Mouse (Mus musculus) intestine, embryonic 16.5 days (tissue): ENCODE data around the gene Ccm2l. TPM values are rescaled to one million over a fixed set of nuclear protein-coding genes. Genes with fewer than 3 reads are reported as not detected.

Experiments used
- ATAC-seq: fragments of 200-750 bp; cut with Nextera tagmentation; 2 replicates; pipeline ENCODE4 v1.8.0; 2017; ENCODE audit warnings: moderate TSS enrichment, moderate library complexity
- H3K27ac ChIP-seq: fragments of 300-500 bp; sonication (generic); 2 replicates; pipeline ENCODE4 v1.5.1; 2014; ENCODE audit warnings: mild to moderate bottlenecking, low read length
- H3K27me3 ChIP-seq: fragments of 300-500 bp; sonication (generic); replicated peaks from 2 replicates; pipeline ENCODE4 v1.6.1; 2014; ENCODE audit warnings: low read length, control low read depth, mixed read lengths; ENCODE audit not compliant: control insufficient read depth, insufficient read depth
- H3K36me3 ChIP-seq: fragments of 300-500 bp; sonication (generic); 2 replicates; pipeline ENCODE4 v1.6.1; 2014; ENCODE audit warnings: low read length, control low read depth; ENCODE audit not compliant: control insufficient read depth, insufficient read depth
- H3K4me1 ChIP-seq: fragments of 300-500 bp; sonication (generic); 2 replicates; pipeline ENCODE4 v1.6.1; 2014; ENCODE audit warnings: low read length, control low read depth, mixed read lengths; ENCODE audit not compliant: control insufficient read depth, insufficient read depth
- H3K4me2 ChIP-seq: fragments of 300-500 bp; sonication (generic); 2 replicates; pipeline ENCODE4 v1.6.1; 2014; ENCODE audit warnings: low read depth, low read length, control low read depth
- H3K4me3 ChIP-seq: fragments of 300-500 bp; sonication (generic); 2 replicates; pipeline ENCODE4 v1.5.1; 2014; ENCODE audit warnings: mild to moderate bottlenecking, low read length
- H3K9ac ChIP-seq: fragments of 300-500 bp; sonication (generic); 2 replicates; pipeline ENCODE4 v1.6.1; 2014; ENCODE audit warnings: low read depth, low read length
- H3K9me3 ChIP-seq: fragments of 300-500 bp; sonication (generic); 2 replicates; pipeline ENCODE4 v1.6.1; 2016; ENCODE audit warnings: low read length, control low read depth; ENCODE audit not compliant: control insufficient read depth
- WGBS: fragments of 180-500 bp; shearing (Covaris S2); extraction: QIAGEN DNeasy Blood & Tissue Kit; methylation state at CpG from one replicate; pipeline ENCODE4 v1.1.7; 2014; 5-methylcytosine and 5-hydroxymethylcytosine counted together
- polyA plus RNA-seq: library from polyadenylated mRNA; unstranded; fragments of >200 nt; fragmentation: Nextera tagmentation; extraction: Ambion mirVana; gene quantifications from 2 replicates; pipeline ENCODE4 v1.2.1, GENCODE M21; 2015

Ccm2l gene
- polyA plus RNA-seq, 1 experiment from 2014 or later, result 0.92 TPM

DNA sequence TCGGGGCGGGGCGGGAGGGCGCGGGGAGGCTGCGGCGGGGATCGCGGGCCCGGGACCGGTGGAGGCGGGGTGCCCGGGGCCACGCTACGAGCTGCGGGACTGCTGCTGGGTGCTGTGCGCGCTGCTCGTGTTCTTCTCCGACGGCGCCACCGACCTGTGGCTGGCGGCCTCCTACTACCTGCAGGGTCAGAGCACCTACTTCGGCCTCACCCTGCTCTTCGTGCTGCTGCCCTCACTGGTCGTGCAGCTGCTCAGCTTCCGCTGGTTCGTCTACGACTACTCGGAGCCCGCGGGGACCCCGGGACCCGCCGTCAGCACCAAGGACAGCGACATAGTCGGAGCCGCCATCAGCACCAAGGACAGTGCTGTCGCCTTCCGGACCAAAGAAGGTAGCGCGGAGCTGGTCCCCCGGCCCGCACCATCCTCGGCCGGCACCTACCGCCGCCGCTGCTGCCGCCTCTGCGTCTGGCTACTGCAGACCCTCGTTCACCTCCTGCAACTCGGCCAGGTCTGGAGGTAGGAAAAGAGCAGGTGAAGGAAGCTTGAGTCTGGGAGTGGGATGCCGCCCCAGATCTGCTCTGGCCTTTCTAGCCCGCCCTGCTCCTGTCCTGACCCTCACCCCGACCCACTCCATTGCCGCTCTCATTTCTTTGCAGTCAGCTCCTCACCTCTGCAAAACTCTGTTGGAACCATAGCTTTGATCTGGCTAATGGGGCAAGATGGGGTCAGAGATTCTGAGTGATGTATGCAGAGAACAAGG is 33.5 kb upstream of the Ccm2l start:
- H3K9ac ChIP-seq, result no peak overlapping the region
- peaks cover 36% of the 10 kb centered on the region for H3K27me3 ChIP-seq
- 0 out of 2 replicates have a peak, but pooled peaks cover 4% of the 10 kb centered on the region for H3K4me1 ChIP-seq
- no peaks in the 10 kb centered on the region for H3K36me3 ChIP-seq
- peak; percentile 71 for ATAC-seq
- peak overlapping the region; percentile 46 for H3K4me3 ChIP-seq
- H3K9me3 ChIP-seq, result no peaks in the 10 kb centered on the region
- no peak overlapping the region for H3K27ac ChIP-seq
- 2% methylated on average over 57 of the region's 58 CpGs for WGBS
- peak overlapping the region; percentile 79 for H3K4me2 ChIP-seq

DNA sequence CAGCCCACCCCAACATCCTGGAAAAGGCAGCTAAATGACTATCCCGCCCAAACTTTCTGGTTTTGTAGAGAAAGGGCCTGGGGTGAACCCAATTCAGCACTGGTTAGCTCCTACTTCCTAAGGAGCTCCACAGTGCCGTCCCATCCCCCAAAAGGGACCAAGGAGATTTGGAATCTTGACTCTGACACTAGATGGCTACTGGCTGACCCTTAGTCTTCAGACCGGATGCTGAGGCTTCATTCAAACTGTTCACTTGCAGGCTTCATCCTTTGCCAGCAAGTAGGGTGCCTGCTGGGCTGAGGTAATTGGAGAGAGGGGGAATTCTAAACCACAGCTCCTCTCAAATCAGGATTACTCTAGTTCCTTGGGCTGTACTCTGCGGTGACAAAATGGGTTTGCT is 32.8 kb upstream of the Ccm2l start:
- peaks cover 36% of the 10 kb centered on the region for H3K27me3 ChIP-seq
- no peak overlapping the region for H3K9ac ChIP-seq
- ATAC-seq, result no peak
- 0 out of 2 replicates have a peak, but pooled peaks cover 4% of the 10 kb centered on the region for H3K4me1 ChIP-seq
- no peaks in the 10 kb centered on the region for H3K9me3 ChIP-seq
- H3K36me3 ChIP-seq, result no peaks in the 10 kb centered on the region
- H3K4me2 ChIP-seq, result no peak overlapping the region
- H3K27ac ChIP-seq, result no peak overlapping the region
- no peak overlapping the region for H3K4me3 ChIP-seq
- 19% methylated on average over 4 of the region's 4 CpGs for WGBS

DNA sequence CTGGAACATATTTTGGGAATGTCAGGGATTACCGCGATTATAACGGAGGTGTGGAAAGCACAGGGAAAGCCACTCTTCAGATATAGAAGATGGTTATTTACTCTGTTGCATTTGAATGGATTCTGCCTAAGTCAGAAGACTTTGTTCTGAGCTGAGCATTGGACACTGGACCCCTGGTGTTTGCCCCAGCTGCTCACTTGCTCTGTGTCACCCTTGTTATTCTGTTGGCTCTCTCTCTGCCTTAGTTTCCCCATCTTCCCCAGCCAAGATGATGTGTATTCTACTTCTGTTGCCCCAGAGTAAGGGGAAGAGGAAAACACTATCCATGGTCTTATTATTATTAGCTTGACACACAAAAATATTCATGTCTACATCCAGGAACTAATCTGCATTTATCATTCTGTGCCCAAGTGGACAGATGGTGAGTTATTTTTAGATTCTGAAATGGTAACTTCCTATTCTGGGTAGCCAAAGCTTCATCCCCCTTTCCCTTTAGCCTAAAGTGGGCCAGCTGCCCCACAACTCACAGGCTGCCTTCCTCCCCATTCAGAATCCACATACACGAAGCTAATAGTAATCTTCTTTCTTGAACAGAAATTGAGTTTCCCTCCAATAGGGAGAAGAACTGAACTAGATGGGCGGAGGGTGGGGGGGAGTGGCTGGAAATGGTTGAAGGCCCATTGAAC is 32.1 kb upstream of the Ccm2l start:
- no peak overlapping the region for H3K4me3 ChIP-seq
- H3K9ac ChIP-seq, result no peak overlapping the region
- no peaks in the 10 kb centered on the region for H3K9me3 ChIP-seq
- H3K27ac ChIP-seq, result no peak overlapping the region
- ATAC-seq, result no peak
- no peak overlapping the region for H3K4me2 ChIP-seq
- H3K27me3 ChIP-seq, result peaks cover 36% of the 10 kb centered on the region
- WGBS, result 64% methylated on average over 5 of the region's 5 CpGs
- H3K36me3 ChIP-seq, result no peaks in the 10 kb centered on the region
- 0 out of 2 replicates have a peak, but pooled peaks cover 4% of the 10 kb centered on the region for H3K4me1 ChIP-seq

DNA sequence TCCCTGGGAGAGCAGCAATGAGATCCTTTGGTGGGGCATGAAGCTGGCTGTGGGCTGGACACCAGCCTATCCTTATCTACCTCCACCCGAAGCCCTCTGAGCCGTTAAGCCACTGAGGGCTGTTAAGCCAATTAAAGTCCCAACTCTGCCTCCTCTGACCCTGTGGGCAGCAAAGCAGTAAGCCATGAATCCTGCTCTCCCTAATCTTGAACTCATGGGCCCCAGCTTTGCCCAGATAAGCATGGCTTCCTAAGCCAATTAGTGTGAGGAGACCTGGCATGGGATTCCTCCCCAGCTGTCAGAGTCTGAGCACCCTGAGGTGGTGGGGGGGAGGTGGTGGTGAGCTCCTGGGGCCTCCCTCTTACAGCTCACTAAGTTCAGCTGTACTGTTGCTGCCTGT is 29.1 kb upstream of the Ccm2l start:
- 36% methylated on average over 2 of the region's 2 CpGs for WGBS
- Histone ChIP-seq H3K27ac (no peak overlapping the region), H3K4me3 (no peak overlapping the region), H3K9ac (no peak overlapping the region), H3K27me3 (peaks cover 18% of the 10 kb centered on the region), H3K4me1 (0 out of 2 replicates have a peak, but pooled peaks cover 2% of the 10 kb centered on the region), H3K36me3 (no peaks in the 10 kb centered on the region), H3K4me2 (no peak overlapping the region), H3K9me3 (no peaks in the 10 kb centered on the region)
- no peak for ATAC-seq

DNA sequence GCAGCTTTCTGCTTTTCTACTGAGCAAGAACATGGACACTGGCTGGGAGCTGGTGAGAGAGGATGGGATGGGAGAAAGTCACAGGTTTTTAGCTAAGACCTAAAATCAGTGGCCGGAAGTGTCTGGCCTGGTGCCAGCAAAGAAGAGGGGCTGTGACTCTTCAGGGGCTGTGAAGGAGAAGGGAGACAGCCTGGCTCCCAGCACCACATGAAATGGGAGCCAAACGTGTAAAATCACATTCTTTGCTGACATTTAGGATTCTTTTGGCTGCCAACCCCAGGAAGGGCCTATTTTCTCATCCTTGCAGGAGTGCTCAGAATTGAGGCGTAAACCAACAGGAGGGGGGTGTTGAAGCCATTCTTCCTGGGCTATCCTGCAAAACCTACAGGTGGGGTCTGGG is 21.9 kb upstream of the Ccm2l start:
- Histone ChIP-seq H3K9me3 (no peaks in the 10 kb centered on the region), H3K4me3 (no peak overlapping the region), H3K4me1 (0 out of 2 replicates have a peak, but pooled peaks cover 4% of the 10 kb centered on the region), H3K27me3 (no peaks in the 10 kb centered on the region; the same call in 1 of the 2 replicates), H3K9ac (no peak overlapping the region), H3K4me2 (no peak overlapping the region), H3K27ac (no peak overlapping the region), H3K36me3 (no peaks in the 10 kb centered on the region)
- WGBS, result 38% methylated on average over 3 of the region's 3 CpGs
- no peak for ATAC-seq

DNA sequence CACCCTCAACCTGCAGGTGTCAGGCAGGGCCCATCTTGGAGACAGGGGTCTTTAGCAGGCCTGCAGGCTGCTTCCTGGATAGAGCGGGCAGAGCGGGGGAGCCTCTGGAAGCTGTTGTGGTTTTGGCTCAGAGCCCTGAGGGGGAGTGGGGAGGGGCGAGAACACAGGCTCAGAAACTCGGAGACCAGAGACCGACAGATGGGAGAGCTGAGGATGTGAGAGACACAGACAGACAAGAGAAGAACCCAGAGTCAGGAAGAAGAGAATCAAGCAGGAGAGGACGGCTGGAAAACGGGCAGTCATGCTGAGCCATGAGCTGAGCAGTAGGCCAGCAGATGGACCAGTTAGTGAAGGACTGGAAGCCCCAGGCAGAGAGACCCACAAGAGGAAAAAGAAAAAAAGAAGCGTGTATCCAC is 19.9 kb upstream of the Ccm2l start:
- H3K4me1 ChIP-seq, result 0 out of 2 replicates have a peak, but pooled peaks cover 4% of the 10 kb centered on the region
- 26% methylated on average over 8 of the region's 8 CpGs for WGBS
- H3K9ac ChIP-seq, result no peak overlapping the region
- no peak overlapping the region for H3K4me2 ChIP-seq
- H3K27me3 ChIP-seq, result no peaks in the 10 kb centered on the region; the same call in 1 of the 2 replicates
- no peaks in the 10 kb centered on the region for H3K9me3 ChIP-seq
- H3K27ac ChIP-seq, result no peak overlapping the region
- ATAC-seq, result no peak; the same call in 1 of the 2 replicates
- H3K36me3 ChIP-seq, result no peaks in the 10 kb centered on the region
- H3K4me3 ChIP-seq, result no peak overlapping the region

DNA sequence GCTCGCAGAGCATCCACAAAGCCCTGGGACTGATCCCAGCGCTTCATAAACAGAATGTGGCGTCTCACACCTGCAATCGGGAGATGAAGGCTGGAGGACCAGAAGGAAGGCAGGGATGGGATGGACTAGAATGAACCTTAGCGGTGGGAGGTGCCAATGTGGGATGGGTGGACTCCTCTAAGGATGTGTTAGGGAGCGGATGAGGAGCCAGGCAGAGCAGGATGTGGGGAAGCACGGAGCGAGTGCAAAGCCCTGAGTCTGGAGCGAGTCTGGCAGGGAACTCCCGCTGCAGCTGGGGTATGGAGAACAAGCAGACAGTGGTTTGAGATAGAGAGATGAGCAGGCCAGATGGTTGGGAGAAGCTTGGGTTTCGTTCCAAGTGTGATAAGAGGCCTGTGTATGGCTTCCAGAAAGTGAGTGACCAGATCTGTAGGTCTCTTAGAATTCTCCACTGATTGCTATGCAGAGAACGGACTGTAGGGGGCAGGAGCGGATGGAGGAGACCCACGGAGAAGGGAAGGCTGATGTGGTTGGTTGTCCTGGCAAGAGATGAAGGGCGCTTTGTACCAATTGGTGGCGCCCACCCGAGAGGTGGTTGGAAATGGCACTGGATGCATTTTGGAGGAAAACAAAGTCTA is 17.8 kb upstream of the Ccm2l start:
- 41% methylated on average over 17 of the region's 17 CpGs for WGBS
- ATAC-seq, result no peak

DNA sequence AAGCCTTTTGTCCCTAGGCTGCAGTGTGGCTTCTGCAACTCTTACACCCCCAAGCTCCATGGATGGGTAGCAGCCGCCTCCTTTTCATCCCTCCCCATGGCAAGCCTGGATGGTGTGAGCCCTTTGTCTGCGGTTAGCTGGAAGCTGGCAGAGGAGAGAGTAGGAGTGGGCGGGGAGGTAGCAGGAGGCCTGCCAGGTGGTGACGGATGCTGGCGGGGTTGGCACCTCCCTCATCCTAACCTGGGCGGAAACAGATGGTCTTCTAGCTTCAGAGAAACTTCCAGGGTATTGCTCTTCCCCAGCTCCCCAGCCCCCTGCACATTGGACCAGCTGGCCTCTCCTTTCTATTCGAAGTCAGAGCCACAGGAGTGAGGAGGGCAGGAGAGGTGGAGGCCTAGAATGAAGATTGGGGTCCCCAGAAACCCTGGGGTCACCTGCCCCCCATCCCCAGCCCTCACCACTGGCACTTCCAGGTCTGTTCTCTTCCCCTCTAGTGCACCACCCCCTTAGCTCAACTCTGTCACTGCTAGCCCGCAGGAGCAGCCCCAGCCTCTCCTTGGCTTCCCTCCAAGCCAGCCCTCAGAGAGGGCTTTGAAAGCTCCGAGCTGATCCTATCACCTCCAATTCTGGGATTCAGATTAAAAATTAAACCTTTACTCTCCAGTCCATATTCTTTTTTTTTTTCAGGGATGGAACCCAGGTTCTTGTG is 16.3 kb upstream of the Ccm2l start:
- no peak overlapping the region for H3K27ac ChIP-seq
- no peaks in the 10 kb centered on the region for H3K36me3 ChIP-seq
- WGBS, result 28% methylated on average over 9 of the region's 9 CpGs
- no peak overlapping the region for H3K4me2 ChIP-seq
- no peak overlapping the region for H3K4me3 ChIP-seq
- H3K4me1 ChIP-seq, result peaks cover 4% of the 10 kb centered on the region; the same call in 1 of the 2 replicates
- peaks cover 32% of the 10 kb centered on the region for H3K27me3 ChIP-seq
- no peak overlapping the region for H3K9ac ChIP-seq
- ATAC-seq, result no peak
- no peaks in the 10 kb centered on the region for H3K9me3 ChIP-seq

More for the DNA sequence above, 17.8 kb upstream of the Ccm2l start:
- Histone ChIP-seq H3K27me3 (peaks cover 18% of the 10 kb centered on the region), H3K9me3 (no peaks in the 10 kb centered on the region), H3K4me2 (no peak overlapping the region), H3K27ac (no peak overlapping the region), H3K4me1 (peaks cover 4% of the 10 kb centered on the region; the same call in 1 of the 2 replicates), H3K36me3 (no peaks in the 10 kb centered on the region), H3K4me3 (no peak overlapping the region), H3K9ac (no peak overlapping the region)

DNA sequence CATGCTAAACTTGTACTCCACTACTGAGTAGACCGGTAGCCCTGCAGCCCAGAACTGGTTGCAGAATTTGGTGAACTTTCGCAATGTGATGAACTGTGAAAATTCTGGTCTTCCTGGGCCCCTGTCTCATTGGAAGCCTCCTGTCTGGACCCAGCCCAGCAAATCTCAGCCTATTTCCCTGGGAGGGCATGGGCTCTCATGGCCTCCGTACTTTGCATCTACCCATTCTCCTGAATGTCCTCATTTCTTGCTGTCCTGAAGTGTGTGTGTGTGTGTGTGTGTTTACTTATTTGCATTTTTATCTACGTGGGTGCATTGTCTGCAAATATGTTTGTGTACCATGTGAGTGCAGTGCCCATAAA is 15.8 kb upstream of the Ccm2l start:
- Histone ChIP-seq H3K9me3 (no peaks in the 10 kb centered on the region), H3K4me2 (no peak overlapping the region), H3K4me1 (peaks cover 4% of the 10 kb centered on the region; the same call in 1 of the 2 replicates), H3K36me3 (no peaks in the 10 kb centered on the region), H3K9ac (no peak overlapping the region), H3K4me3 (no peak overlapping the region), H3K27ac (no peak overlapping the region), H3K27me3 (peaks cover 34% of the 10 kb centered on the region)
- WGBS, result 86% methylated on average over 4 of the region's 4 CpGs
- ATAC-seq, result no peak
